Mouse (Mus musculus) megakaryocyte, embryonic 14.5 days (primary cell): Measurements from ENCODE around the gene Yjefn3.

Experiments used
- FLI1 ChIP-seq: IDR thresholded peaks from 2 replicates; pipeline ENCODE4 v1.6.1; 2012; ENCODE audit warnings: low read length, inconsistent platforms, mixed read lengths
- GATA1 ChIP-seq: IDR thresholded peaks from 3 replicates; pipeline ENCODE4 v1.6.1; 2012; ENCODE audit warnings: mixed read lengths, low read length, inconsistent platforms, borderline replicate concordance

DNA sequence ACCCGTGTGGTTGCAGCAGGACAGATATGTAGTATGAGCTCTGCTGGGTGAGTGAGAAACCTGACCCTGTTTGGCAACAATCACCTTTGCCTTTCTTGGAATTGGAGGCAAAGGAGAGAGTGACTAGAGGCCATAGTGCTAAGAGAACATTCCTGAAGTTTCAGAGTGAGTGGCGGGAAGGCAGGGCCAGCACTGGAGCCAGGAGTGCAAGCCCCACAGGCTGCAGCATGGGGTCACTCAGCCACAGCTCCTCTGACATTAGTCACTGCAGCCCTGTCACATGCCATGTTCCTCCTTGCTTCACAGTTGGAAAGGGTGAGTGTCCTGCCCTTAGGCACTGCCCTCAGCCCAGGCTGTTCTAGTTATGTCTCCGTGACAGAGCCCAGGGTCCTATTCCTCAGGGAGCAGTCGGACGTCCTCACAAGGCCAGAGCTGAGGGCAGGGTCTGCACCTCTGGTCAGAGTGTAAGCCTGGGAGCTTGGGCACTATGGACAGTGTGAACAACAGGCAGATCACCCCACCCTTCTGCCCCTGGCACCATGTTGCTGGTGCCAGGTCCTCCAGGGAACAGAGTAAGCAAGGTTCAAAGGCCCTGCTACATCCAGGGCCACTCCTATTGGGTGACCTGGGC lies 34.7 kb downstream of the Yjefn3 start:
- TF ChIP-seq FLI1 (no peak), GATA1 (no peak)
